Mouse (Mus musculus) embryonic fibroblast, embryonic 13.5 days (primary cell): ENCODE measurements around the gene Pi4k2b.

Source experiments
- CTCF ChIP-seq: IDR thresholded peaks from 2 replicates; pipeline ENCODE4 v1.5.1; 2011; ENCODE audit warnings: mild to moderate bottlenecking, control low read depth, low read length, moderate library complexity, borderline replicate concordance; ENCODE audit not compliant: insufficient read depth
- POLR2A ChIP-seq: IDR thresholded peaks from 2 replicates; pipeline ENCODE4 v1.6.1; 2011; ENCODE audit warnings: low read depth, mild to moderate bottlenecking, control low read depth, low read length, moderate library complexity

DNA sequence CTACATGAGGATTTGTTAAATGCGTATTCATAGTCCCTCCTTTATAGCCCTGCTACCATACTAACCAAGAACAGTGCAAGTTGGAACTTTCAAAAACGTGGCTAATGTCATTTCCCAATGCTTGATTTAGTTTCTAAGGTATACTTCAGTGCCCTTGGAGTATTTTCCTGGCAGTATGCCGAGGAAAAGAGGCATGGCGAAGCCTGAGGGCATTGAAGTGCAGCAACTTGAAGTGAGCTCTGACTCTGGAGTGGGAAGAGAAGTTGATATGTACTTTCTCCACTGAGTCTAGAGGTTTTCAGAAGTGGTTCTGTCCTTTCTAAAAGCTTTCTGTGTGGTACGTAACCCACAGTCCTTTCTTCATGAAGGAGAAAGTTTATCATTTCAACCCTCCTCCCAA is 7.4 kb downstream of the Pi4k2b start:
- TF ChIP-seq CTCF = no peak
- no peak for TF ChIP-seq POLR2A
